Mouse (Mus musculus) ES-Bruce4 (cell line): Measurements from ENCODE around the gene Tmem203.

Experiments used
- CTCF ChIP-seq: IDR thresholded peaks from one replicate; pipeline ENCODE4 v1.8.1; 2011; ENCODE audit warnings: low read depth, low read length
- EP300 ChIP-seq: IDR thresholded peaks from 2 replicates; pipeline ENCODE4 v1.6.1; 2011; ENCODE audit warnings: low read depth, low read length; ENCODE audit not compliant: insufficient read depth
- POLR2A ChIP-seq: IDR thresholded peaks from one replicate; pipeline ENCODE4 v1.8.1; 2011; ENCODE audit warnings: low read length; ENCODE audit not compliant: insufficient read depth

- TF ChIP-seq CTCF (no peak), POLR2A (no peak), EP300 (no peak)
Observed at GRCm38 (mm10) chr2:25243342-25243741, 11.9 kb upstream of the Tmem203 start.
